Mouse (Mus musculus) B cell, adult (primary cell): ENCODE measurements around the gene Ston1. TPM values are rescaled to one million over a fixed set of nuclear protein-coding genes. Genes with fewer than 3 reads are reported as not detected.

Experiments
- total RNA-seq: library from RNA; stranded (reverse); gene quantifications from 4 replicates; pipeline ENCODE4 v1.2.4, GENCODE M21; 2023; ENCODE audit not compliant: inconsistent age

The Ston1 gene
- total RNA-seq, result 0.97 to 1.6 TPM (median 1.1 TPM) in 4 replicates

DNA sequence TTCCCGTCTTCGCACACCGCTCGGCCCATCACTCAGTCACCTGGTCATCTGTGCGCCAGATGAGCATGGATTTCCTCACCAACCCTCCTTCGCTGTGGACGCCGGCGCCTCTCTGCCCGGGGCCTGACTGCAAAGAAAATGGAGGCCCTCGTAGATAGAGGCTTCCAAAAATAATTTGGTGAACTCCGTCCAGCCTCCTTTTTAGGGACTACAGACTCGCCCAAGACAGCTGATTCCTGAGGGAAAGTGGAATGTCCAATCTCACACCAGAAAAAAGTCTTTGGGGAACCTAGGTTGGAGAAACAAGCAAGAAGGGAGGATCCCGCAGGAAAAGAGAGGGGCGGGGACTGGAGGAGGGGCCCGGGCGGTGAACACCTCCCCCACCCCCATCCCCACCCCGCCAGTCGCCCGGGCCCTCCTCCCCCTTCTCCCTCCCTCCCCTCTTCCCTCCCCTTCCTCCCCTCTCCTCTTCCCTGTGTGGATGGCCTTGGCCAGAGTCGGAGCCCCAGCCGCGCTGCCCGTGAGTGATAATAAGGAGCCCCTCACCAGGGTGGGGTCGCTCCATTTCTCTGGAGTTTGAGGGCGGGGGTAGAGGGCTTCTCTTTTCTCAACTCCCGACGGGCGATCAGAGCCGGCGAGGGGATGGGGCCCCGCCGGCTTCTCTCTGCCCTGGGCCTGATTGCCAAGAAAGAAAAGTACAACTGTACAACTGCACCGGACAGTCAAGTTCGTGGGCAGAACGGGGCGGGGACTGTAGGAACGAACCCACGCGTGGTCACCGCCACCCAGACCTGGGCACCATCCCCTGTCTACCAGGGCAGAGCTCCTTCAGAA lies at the start of gene Ston1:
Gene Ston1 (plus strand): TSS at position 463 of the 834 bp plus-strand sequence.

DNA sequence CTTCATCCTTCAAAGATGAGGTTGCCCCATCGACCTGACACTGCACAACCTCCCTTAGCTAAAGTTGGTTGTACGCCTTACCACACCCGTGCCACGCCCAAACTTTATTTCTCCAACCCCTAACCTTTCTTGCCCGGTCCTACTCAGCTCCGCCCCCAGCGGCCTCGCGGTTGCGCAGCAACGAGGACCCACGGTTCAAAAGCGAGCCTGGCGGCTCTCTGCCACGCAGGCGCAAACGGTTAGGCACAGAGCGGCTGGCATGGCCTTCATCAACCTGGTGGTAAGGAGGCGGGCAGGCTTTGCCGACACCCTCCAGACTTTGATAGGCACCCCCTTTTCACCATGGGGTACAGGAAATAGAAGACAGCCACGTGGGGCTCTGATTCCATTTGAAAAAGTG lies 71.0 kb downstream of the Ston1 start, which contains the start of gene Gtf2a1l:
Gene Gtf2a1l (plus strand): TSS at position 209 of the 400 bp plus-strand sequence.

Other genes starting within 250 kb of the Ston1 start
- 29.9 to 32.0 TPM (median 31.6 TPM) in 4 replicates for gene Foxn2, start 157.0 kb upstream of the Ston1 start, total RNA-seq
- 92.2 to 100 TPM (median 95.1 TPM) in 4 replicates for gene Ppp1r21, start 67.6 kb upstream of the Ston1 start, total RNA-seq
- gene Gtf2a1l, start 71.0 kb downstream of the Ston1 start, total RNA-seq, result not detected in 4 replicates
- gene Lhcgr, start 194.3 kb downstream of the Ston1 start, total RNA-seq, result not detected in 4 replicates